ENCODE assay signal across 8 mouse cellular contexts in genomic region chr1:157410937-157411336, GRCm38 (mm10). TPM values are rescaled to one million over a fixed set of nuclear protein-coding genes. Genes with fewer than 3 reads are reported as not detected.
DNase-seq lines count a peak whose midpoint lies in the region; ATAC-seq lines count a peak whose summit lies in the region.

No protein-coding gene starts in this region.

- H3K4me1 ChIP-seq in neural tube, embryonic 11.5 days (ENCODE audit: control insufficient read depth, insufficient read depth, low read length) = peaks cover 5% of the 10 kb centered on the region; the same call in 1 of the 2 replicates
- H3K4me1 ChIP-seq in limb, embryonic 12.5 days (replicated peaks) = peaks cover 9% of the 10 kb centered on the region; the same call in 1 of the 2 replicates
- H3K4me1 ChIP-seq in stomach, embryonic 15.5 days = peaks cover 5% of the 10 kb centered on the region; the same call in 1 of the 2 replicates

- peak overlapping the region; percentile 61 for H3K4me2 ChIP-seq in neural tube, embryonic 11.5 days (ENCODE audit: low read depth)
- peak overlapping the region; percentile 89 for H3K4me2 ChIP-seq in limb, embryonic 12.5 days
- peak overlapping the region; percentile 86 for H3K4me2 ChIP-seq in stomach, embryonic 15.5 days

- H3K9me3 ChIP-seq in neural tube, embryonic 11.5 days (ENCODE audit: control insufficient read depth, low read length) = no peaks in the 10 kb centered on the region
- no peaks in the 10 kb centered on the region for H3K9me3 ChIP-seq in limb, embryonic 12.5 days
- no peaks in the 10 kb centered on the region for H3K9me3 ChIP-seq in stomach, embryonic 15.5 days

- DNase-seq in adrenal gland, adult (ENCODE audit: inconsistent age in 2 of 2, low spot score in 1 of 2) = peak; percentile 8 to 58
- DNase-seq in adrenal gland, postnatal 14 days = no peak
- no peak for DNase-seq in neural tube, embryonic 11.5 days (ENCODE audit: low spot score)
- DNase-seq in neural tube, embryonic 10.5 days (ENCODE audit: extremely low spot score, low spot score) = no peak
- no peak for DNase-seq in frontal cortex, postnatal 10 days (ENCODE audit: low spot score in 2 of 2)
- DNase-seq in cerebellum, postnatal 4 days (ENCODE audit: low spot score in 2 of 2) = no peak

- peak overlapping the region; percentile 81 for H3K4me3 ChIP-seq in neural tube, embryonic 11.5 days (ENCODE audit: low read depth, low read length)
- H3K4me3 ChIP-seq in limb, embryonic 12.5 days (replicated peaks) = peak overlapping the region; percentile 95
- H3K4me3 ChIP-seq in stomach, embryonic 15.5 days (replicated peaks) = peak overlapping the region; percentile 97

- WGBS in neural tube, embryonic 11.5 days = 13% methylated on average over 8 of the region's 8 CpGs
- 17% methylated on average over 8 of the region's 8 CpGs for WGBS in limb, embryonic 12.5 days
- 21% methylated on average over 8 of the region's 8 CpGs for WGBS in stomach, embryonic 15.5 days

- no peak overlapping the region for H3K9ac ChIP-seq in neural tube, embryonic 11.5 days (ENCODE audit: low read length)
- no peak overlapping the region for H3K9ac ChIP-seq in limb, embryonic 12.5 days (replicated peaks)
- no peak overlapping the region for H3K9ac ChIP-seq in stomach, embryonic 15.5 days

- no peak overlapping the region for H3K27ac ChIP-seq in neural tube, embryonic 11.5 days (ENCODE audit: low read depth, low read length)
- H3K27ac ChIP-seq in limb, embryonic 12.5 days = no peak overlapping the region
- H3K27ac ChIP-seq in stomach, embryonic 15.5 days = no peak overlapping the region

- no peak for ATAC-seq in neural tube, embryonic 11.5 days (ENCODE audit: insufficient read depth, low FRiP score, low TSS enrichment)
- ATAC-seq in limb, embryonic 12.5 days (ENCODE audit: insufficient number of reproducible peaks, insufficient read depth, low FRiP score, low TSS enrichment, low read depth) = no peak
- no peak for ATAC-seq in stomach, embryonic 15.5 days (ENCODE audit: insufficient read depth, low FRiP score, low read depth)

- no peaks in the 10 kb centered on the region for H3K36me3 ChIP-seq in neural tube, embryonic 11.5 days (ENCODE audit: control insufficient read depth, insufficient read depth, low read length)
- H3K36me3 ChIP-seq in limb, embryonic 12.5 days = no peaks in the 10 kb centered on the region
- H3K36me3 ChIP-seq in stomach, embryonic 15.5 days = no peaks in the 10 kb centered on the region

- H3K27me3 ChIP-seq in neural tube, embryonic 11.5 days (ENCODE audit: control insufficient read depth, insufficient read depth, low read length) = no peaks in the 10 kb centered on the region
- H3K27me3 ChIP-seq in limb, embryonic 12.5 days = no peaks in the 10 kb centered on the region
- no peaks in the 10 kb centered on the region for H3K27me3 ChIP-seq in stomach, embryonic 15.5 days (replicated peaks)

RNA-seq across cellular contexts. Expression of gene Rasal2, which starts 1.5 kb away (rescaled TPM):
- 17.2 and 20.2 TPM in 2 replicates for total RNA-seq in adrenal gland, postnatal 14 days (2021)
- polyA plus RNA-seq in neural tube, embryonic 11.5 days (2014; fragmentation: Nextera tagmentation; extraction: Ambion mirVana) = 18.1 and 19.8 TPM in 2 replicates
- 10.1 and 11.6 TPM in 2 replicates for polyA plus RNA-seq in limb, embryonic 12.5 days (2016; fragmentation: Nextera tagmentation; extraction: Ambion mirVana)
- 9.1 TPM in 2 replicates for polyA plus RNA-seq in stomach, embryonic 15.5 days (2015; fragmentation: Nextera tagmentation; extraction: Ambion mirVana)

RNA-seq across cellular contexts. Expression of gene Cryzl2, which starts 47.4 kb away (rescaled TPM):
- total RNA-seq in adrenal gland, postnatal 14 days (2021) = 30.0 and 36.9 TPM in 2 replicates
- 7.4 and 7.5 TPM in 2 replicates for polyA plus RNA-seq in neural tube, embryonic 11.5 days (2014; fragmentation: Nextera tagmentation; extraction: Ambion mirVana)
- polyA plus RNA-seq in limb, embryonic 12.5 days (2016; fragmentation: Nextera tagmentation; extraction: Ambion mirVana) = 7.9 and 8.2 TPM in 2 replicates
- polyA plus RNA-seq in stomach, embryonic 15.5 days (2015; fragmentation: Nextera tagmentation; extraction: Ambion mirVana) = 10.1 and 11.1 TPM in 2 replicates

Comparison
In these comparisons a context has a peak if more than half of its experiments do, and no peak if none do; other contexts are left out.
1. DNase-seq: peak in adrenal gland, adult (2 of 2); none in adrenal gland, postnatal 14 days (single experiment), neural tube, embryonic 11.5 days (single experiment), neural tube, embryonic 10.5 days (single experiment), frontal cortex, postnatal 10 days (0 of 2) and cerebellum, postnatal 4 days (0 of 2).
2. Peak in every context shown above with its lines, with median percentiles within 50 percentile points of each other: H3K4me2 ChIP-seq and H3K4me3 ChIP-seq.